Mouse (Mus musculus) MN1 (cell line): ENCODE results near the gene Gm906.
"Not testable (repeated sequence)": the region's sequence is repeated elsewhere in the genome, so short reads cannot be mapped to it uniquely, and the experiment has no call there.

Source experiments
- DNase-seq: peaks from one replicate; pipeline ENCODE4 v3.0.0-alpha.2; 2016; ENCODE audit warnings: low spot score

Gm906 gene

DNA sequence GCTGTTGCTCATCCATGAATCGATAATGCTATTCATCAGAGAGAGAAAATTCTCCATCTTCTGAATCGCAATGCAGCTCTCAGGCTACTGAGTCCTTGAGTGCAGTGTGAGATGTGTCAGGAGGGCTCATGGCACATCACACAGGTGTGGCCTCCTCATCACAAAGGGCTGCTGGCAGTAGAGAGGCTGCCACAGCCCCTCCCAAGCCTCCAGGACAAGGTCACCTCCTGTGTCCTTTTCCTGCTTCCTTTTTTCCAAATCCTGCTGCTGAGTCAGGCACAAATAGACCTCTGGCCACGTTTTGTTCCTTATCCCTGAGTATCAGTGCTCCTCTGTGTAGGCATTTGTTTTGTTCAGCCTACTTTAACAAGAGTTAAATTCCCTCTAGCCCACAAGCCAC is at the start of gene Gm906:
Gene Gm906 (minus strand): TSS at position 101 of the 400 bp plus-strand sequence.
- not testable (repeated sequence) for DNase-seq

DNA sequence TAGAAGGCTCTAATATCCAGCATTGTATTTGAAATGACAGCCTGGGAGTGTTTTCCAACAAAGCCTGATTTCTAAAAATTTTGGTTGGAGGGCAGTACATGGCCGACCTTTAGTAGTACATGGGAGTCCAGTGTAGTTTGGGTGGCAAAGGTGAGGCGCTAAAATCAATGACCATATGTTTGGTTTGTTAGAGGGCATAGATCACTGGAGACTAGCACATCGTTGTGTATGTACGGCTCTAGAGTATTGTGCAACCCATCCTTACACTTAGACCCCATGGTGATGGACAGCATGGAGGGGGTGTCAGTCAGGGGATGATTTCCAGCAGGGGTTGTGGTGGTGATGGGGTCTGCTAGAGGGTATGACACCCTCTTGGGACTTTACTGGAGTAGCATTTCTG is 33.2 kb upstream of the Gm906 start:
- not testable (repeated sequence) for DNase-seq

DNA sequence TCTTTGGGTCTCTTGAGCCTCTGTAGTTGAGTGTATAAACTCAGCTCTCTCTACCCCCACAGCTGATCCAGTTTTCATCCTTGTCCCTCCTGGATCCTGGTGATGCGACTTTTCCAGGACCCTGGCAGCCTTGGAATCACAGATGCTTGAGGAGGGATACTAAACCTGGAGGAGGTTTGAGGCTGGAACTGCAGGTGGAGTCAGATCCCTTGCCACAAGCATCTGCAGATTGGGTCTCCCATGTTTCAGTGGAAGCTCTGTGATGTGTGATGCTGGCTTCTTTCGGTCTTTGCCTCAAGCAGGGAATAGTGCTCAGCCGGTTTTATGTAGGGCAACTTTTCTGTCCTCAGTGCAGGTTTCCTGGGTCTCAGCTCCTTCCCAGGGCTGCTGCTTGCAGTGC is 13.6 kb downstream of the Gm906 start:
- no peak for DNase-seq

DNA sequence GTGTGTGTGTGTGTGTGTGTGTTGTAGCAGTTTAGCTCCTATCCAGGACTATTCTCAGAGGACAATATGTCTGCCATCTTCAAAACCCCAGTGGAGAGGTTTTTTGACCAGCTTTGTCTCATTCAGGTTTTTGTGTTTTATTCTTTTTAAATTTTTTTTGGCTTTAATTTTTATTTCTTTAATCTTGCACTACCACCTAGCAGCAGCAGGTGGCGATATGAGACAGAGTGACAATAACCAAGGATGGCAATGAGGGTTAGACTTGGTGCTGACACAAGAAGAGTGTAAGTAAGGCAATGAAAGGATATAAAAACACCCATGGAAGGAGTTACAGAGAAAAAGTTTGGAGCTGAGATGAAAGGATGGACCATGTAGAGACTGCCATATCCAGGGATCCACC is 38.3 kb downstream of the Gm906 start:
- DNase-seq, result not testable (repeated sequence)

DNA sequence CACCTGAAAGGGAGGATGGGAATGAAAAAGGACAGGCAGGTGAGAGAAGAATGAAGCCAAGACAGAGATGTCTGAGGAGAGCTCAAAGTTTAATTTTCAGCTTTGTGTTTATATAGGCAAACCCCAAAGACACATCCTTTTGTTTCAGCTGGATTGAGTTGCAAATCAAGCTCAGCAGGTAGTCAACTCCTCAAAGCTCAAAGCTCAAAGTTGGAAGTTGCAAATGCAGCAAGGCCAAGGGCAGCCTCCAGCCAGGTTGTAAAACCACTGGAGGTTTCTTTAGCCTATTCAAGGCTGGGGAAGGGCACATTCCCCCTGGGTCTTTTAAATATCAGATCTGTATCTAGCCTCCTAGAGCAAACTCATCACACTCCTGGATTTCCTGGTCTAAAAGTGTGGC is 39.9 kb downstream of the Gm906 start:
- not testable (repeated sequence) for DNase-seq

DNA sequence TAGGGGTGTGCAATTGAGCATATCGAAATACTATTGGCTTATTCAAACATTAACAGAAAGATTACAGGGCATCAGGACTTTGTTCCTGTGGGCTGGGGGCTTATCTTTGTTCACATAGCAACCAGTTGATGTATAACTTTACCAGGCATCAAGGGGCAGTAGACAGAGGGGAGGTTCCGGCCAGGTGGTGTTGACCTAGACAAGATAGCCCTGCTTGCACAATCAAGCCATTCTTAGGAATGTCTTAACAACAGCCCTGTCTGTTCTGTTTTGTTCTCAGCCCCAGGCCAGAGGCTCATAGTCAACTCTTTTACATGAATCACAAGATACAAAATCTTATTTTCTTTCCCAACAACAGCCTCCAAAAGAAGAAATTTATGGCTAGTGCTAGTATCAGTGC is 40.5 kb downstream of the Gm906 start:
- not testable (repeated sequence) for DNase-seq

DNA sequence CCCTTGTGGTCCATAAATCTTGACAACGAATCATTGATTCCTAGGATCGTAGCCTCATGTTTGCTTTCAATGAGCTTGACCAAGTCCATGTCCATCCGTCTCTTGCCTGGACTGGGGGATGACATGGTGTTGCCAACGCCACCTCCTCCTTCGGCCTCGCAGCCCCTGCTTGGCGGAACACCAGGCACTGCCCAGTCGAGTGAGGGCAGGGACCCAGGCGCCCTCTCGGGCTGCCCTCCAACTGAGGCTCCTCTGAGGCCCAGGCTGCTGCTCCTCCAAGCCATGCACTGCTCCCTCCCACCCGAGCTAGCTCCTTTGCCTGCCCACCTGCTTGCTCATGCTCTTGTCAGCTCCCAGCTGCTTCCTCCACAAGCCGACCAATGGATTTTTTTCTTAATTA is 42.1 kb downstream of the Gm906 start:
- no peak for DNase-seq

DNA sequence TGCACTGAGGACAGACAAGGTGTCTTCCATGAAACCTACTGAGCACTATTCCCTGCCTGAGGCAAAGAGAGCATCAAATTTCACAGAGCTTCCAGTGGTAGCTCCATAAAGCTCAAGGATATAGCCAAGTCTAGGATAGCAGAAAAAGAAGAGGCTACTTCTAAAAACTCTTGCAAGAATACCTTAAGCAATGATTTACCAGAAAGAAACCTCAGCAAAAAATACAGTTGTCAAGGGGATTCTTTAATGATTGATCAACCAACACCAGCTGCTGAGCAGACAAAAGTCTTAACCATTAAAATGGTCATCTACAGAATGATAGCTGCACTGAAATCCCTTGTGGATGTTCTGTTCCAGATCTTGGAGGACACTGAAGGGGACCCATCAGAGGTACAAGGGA is 53.3 kb downstream of the Gm906 start:
- DNase-seq, result not testable (repeated sequence)
